Mouse (Mus musculus): ENCODE results near the gene Slc2a13.

Slc2a13 gene

GRCm38 (mm10) chr15:91573111-91573538 lies at the start of gene Slc2a13:
Gene Slc2a13 (minus strand): TSS chr15:91573261.
- in situ Hi-C loops (cut with MboI, MseI): no loop called here

- in situ Hi-C loops (cut with MboI, MseI): loop anchor here (5.0 kb wide), 1 partner anchor 61 kb away; no protein-coding TSS in a partner anchor
Measured at GRCm38 (mm10) chr15:91616016-91616415, 43.0 kb upstream of the Slc2a13 start.

DNA sequence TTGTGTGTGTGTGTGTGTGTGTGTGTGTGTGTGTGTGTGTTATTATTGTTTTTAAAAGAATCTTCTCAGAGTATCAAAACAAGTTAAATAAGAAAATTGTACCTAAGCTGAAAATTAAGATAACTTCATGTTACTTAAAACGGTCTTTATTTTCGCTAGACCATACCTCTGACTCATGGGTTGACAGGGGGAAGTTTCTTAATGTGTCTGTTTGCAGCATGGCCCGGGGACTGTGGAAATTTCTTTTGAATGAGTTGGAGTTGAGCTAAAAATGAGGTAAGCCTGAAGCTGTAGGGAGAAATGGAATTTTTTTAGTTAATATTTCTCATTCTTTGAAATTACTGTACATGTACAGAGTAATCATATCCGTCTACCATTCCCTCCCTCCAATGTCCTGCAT lies 42.5 kb upstream of the Slc2a13 start:
- in situ Hi-C loops (cut with MboI, MseI): loop anchor here (5.0 kb wide), 1 partner anchor 62 kb away; no protein-coding TSS in a partner anchor

GRCm38 (mm10) chr15:91613981-91614665 lies 41.1 kb upstream of the Slc2a13 start:
- in situ Hi-C loops (cut with MboI, MseI): no loop called here

DNA sequence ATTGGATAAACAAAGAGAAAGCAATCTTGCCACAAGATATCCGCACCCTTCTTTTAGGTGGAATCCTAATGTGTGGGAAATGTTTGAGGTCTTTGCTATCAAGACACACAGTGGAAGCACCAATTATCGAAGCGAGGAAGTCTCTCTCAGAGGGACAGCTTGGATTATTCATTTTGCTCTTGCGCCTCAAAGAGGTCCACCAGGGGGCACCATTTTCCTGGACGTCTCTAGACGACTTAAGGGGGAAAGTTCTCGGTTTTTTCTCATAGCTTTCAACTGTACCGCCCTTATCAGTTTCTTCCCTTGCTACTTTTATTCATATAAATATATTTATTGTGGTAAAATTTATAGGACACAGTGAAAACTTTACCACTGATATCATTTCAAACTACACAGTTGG lies 36.7 kb upstream of the Slc2a13 start:
- in situ Hi-C loops (cut with MboI, MseI): loop anchor here (5.0 kb wide), 1 partner anchor 148 kb away; no protein-coding TSS in a partner anchor

GRCm38 (mm10) chr15:91608811-91609210 lies 35.8 kb upstream of the Slc2a13 start:
- in situ Hi-C loops (cut with MboI, MseI): loop anchor here (5.0 kb wide), 1 partner anchor 148 kb away; no protein-coding TSS in a partner anchor

- in situ Hi-C loops (cut with MboI, MseI): no loop called here
Measured at GRCm38 (mm10) chr15:91601197-91601596, 28.1 kb upstream of the Slc2a13 start.

- in situ Hi-C loops (cut with MboI, MseI): no loop called here
Measured at GRCm38 (mm10) chr15:91597290-91597689, 24.2 kb upstream of the Slc2a13 start.

GRCm38 (mm10) chr15:91574492-91574891 lies 1.4 kb upstream of the Slc2a13 start:
- in situ Hi-C loops (cut with MboI, MseI): no loop called here

GRCm38 (mm10) chr15:91572421-91573069 lies 516 bp downstream of the Slc2a13 start:
- in situ Hi-C loops (cut with MboI, MseI): no loop called here

DNA sequence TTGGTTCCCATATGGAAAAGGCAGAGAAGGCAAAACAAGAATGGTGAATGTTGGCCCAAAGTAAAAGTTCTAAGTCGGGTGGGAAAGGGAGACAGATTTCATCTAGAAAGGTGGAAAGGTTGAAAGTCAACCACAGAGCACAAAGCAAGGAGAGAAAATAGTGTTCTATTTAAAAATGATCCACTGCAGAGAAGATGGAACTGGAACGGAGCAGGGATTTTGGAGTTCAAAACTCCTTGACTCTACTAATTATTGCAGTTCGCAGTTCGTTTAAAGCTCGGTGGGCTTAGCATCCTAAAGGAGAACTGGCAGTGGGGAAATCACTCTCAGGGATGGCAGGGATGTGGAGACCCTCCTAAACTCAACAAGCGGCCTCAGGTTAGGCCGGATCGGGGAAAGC lies 1.1 kb downstream of the Slc2a13 start:
- in situ Hi-C loops (cut with MboI, MseI): no loop called here

DNA sequence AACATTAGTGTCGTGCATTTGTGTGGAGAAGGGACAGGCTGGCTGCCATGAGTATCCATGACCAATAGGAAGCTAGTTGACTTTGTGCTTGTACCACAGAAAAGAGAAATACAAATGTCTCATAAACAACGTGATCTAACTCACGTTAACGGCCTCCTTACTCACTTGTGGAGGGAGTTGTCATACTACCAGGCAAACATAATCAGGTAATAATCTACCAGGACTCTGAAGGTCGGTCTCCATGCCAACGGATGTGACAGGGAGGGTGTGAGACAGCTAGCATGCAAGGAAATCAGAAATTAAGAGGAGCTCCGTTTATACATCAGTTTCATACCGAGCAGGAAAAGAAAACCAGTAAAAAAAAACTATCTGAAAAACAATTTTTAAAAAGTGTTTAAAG lies 6.3 kb downstream of the Slc2a13 start:
- in situ Hi-C loops (cut with MboI, MseI): loop anchor here (10.0 kb wide), 1 partner anchor 1662 kb away; no protein-coding TSS in a partner anchor

DNA sequence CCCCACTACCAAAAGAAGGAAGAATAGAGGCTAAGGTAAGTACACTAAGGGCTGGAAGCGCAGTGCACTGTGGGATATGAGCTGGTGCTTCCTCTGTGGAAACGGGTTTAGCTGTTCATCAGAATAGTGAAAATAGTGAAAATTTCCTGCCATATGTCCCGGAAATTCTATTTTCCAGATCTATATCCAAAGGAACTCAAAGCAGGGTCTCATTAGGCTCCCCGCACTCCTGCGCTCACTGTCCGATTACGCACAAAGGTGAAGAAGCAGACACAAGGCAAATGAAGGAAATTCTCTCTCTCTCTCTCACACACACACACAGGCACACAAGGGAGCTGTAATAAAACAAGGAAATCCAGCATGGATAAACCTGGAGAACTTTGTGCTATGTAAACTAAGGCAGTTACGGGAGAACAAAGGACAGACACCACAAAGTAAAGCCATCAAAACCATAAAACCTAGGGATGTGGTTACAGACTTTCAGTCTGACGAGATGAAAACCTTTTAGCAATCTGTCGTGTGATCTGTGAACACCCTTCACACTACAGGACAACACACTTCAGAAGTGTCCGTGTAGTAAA lies 7.9 kb downstream of the Slc2a13 start:
- in situ Hi-C loops (cut with MboI, MseI): loop anchor here (10.0 kb wide), 1 partner anchor 1660 kb away; no protein-coding TSS in a partner anchor

DNA sequence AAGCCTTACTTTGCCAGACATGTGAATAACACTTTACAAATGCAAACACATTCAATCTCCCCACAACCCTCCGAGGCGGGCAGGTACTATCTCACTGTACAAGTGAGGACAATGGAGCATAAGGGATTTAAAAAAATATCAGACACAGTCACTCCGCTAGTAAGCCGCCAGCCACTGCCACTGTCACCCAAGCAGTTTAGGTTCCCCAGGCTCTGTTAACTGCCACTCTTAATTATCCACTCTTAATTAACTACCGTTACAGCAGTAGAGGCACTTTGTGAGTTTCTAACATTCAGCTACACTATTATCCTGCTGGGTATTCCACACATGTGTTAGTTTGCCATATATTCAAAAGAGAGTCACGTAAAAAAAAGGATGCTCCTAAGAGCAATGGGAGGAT lies 11.3 kb downstream of the Slc2a13 start:
- in situ Hi-C loops (cut with MboI, MseI): loop anchor here (10.0 kb wide), 1 partner anchor 1657 kb away; no protein-coding TSS in a partner anchor

GRCm38 (mm10) chr15:91555336-91555736 lies 17.7 kb downstream of the Slc2a13 start:
- in situ Hi-C loops (cut with MboI, MseI): no loop called here

GRCm38 (mm10) chr15:91548586-91549268 lies 24.3 kb downstream of the Slc2a13 start:
- in situ Hi-C loops (cut with MboI, MseI): no loop called here

DNA sequence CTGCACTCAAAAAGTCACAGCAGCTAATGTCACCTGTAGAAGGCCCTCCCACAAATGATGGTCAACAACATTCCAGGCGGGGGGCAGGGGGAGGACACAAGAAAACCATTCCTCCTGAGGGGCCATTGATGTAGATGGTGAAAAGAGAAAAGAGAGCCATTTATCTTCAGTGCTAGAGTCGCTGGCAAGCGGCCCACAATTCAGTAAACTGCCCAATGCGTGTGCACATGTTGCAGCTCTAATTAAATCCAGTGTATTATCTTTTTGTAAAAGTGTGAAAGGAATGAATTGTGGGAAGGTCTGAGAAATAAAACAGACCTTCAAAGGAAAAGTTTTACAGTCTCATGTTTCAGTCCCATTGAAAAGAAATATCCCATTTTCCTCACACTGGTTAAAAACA lies 28.5 kb downstream of the Slc2a13 start:
- in situ Hi-C loops (cut with MboI, MseI): no loop called here

- in situ Hi-C loops (cut with MboI, MseI): no loop called here
Measured at GRCm38 (mm10) chr15:91538439-91538838, 34.6 kb downstream of the Slc2a13 start.

DNA sequence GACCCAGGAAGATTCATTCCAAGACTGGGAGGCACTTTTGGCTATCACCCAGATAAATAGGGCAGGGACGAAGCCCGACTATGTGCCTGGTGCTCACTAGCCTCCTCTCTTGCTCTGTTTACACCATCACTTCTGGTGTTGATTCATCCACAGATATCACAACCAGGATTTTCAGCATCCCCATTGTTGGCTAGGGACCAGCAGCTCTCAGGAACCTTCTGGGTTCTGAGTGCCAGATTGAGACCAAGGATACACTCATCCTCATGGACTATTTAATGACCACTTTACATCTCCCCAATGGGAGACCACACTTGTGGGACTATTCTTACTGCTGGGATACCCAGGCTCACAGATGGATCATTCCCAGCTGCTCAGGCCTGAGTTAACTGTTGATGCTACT lies 46.2 kb downstream of the Slc2a13 start:
- in situ Hi-C loops (cut with MboI, MseI): no loop called here

DNA sequence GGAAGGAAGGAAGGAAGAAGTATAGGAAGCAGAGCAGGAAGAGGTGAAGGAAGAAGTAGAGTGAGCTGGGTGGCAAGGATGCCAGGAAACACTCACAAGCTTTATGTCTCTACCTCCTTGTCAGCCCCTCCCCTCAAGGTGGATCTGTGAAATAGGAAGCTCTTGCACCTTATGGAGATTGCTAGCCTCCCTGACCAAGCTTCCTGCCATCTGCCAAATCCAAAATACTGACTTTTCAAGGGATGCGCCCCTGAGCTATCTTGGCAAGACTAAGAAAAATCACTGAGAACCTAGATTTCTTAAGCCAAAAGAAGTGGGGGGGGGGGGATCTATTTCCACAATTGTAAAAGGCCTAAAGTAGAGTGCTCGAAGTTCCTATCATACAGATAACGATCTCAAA lies 46.9 kb downstream of the Slc2a13 start:
- in situ Hi-C loops (cut with MboI, MseI): no loop called here

DNA sequence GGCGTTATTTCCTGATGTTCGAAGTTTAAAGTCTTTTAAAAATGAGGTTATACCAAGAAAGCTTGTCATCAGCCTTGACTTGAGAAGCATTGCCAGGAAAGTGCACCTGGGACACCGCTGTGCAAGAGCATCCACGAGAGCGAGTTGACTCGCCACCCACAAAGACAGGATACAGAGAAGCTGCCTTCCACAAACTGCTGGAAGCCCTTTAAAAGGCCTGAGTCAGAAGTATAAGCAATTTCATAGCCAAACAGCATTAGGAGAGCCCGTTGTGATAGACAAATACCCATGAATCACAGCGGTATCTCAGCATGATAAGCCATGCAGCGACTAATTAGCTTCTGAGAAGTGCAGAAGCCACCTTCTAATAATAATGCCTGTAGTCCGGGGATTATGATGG lies 48.6 kb downstream of the Slc2a13 start:
- in situ Hi-C loops (cut with MboI, MseI): no loop called here

DNA sequence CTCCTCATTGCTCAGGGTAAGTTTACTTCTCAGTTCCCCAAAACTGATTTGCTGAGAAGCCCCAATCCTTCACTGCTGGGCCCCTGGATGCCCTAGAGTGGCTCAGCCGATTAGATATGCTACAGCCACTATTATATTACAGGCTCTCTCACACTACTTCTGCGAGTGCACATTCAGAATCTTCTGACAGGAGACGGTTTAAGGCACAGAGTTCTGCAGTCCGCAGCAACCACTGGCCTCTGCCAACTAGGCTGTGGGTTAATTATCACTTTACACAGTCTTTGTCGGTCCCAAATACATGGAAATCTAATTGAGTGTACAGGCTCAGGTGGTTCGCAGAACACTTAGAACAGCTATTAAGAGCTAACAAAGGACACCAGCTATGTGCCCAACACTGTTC lies 69.8 kb downstream of the Slc2a13 start:
- in situ Hi-C loops (cut with MboI, MseI): no loop called here

Measured in T-helper 2 cell (primary cell).